Mouse (Mus musculus) embryonic fibroblast, embryonic 13.5 days (primary cell): ENCODE results near the gene Gm9972.

Experiments
- CTCF ChIP-seq: IDR thresholded peaks from 2 replicates; pipeline ENCODE4 v1.5.1; 2011; ENCODE audit warnings: mild to moderate bottlenecking, control low read depth, low read length, moderate library complexity, borderline replicate concordance; ENCODE audit not compliant: insufficient read depth
- POLR2A ChIP-seq: IDR thresholded peaks from 2 replicates; pipeline ENCODE4 v1.6.1; 2011; ENCODE audit warnings: low read depth, mild to moderate bottlenecking, control low read depth, low read length, moderate library complexity

DNA sequence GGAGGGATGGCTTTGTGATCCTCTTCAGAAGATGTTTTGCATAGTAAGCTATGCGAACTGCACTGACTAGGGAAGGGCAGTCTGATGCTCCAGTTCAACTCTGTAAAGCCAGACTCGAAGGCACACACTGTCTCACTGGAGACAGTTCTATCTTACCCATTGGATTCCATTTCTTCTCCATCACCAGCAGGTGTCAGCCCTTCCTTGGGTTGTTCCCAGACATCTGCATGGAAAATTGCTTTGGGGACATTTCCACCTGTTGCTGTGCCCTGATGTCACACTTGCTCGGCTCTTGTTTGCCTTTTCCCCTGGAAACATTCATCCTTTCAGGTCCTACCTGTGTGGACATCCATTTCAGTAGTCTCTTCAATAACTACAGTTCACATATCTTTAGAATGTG lies 36.4 kb upstream of the Gm9972 start:
- no peak for TF ChIP-seq CTCF
- TF ChIP-seq POLR2A = no peak
